Mouse (Mus musculus) layer of hippocampus, adult 2 months (tissue): ENCODE results near the gene Gm7694. TPM values are rescaled to one million over a fixed set of nuclear protein-coding genes. Genes with fewer than 3 reads are reported as not detected.

Experiments used
- DNase-seq, 2 experiments: peaks; one replicate each; pipeline ENCODE4 v3.0.0; 2022; ENCODE audit warnings: low spot score in 2 of 2
- H3K27ac ChIP-seq: fragments of 200-600 bp; 2 replicates; pipeline ENCODE4 v1.8.1; 2022
- H3K4me3 ChIP-seq: fragments of 200-600 bp; 2 replicates; pipeline ENCODE4 v1.8.1; 2022; ENCODE audit warnings: mild to moderate bottlenecking
- CTCF ChIP-seq: fragments of 200-600 bp; conservative IDR thresholded peaks from 2 replicates; pipeline ENCODE4 v1.8.1; 2022; ENCODE audit warnings: antibody characterized with exemption, mild to moderate bottlenecking, moderate library complexity
- total RNA-seq, 2 experiments: library from RNA; stranded (reverse); gene quantifications; 2 replicates each; pipeline ENCODE4 v1.2.3; 2021

Gene Gm7694
- total RNA-seq, 2 experiments from 2014 or later, result 4.1 TPM

- Histone ChIP-seq H3K27ac (no peak overlapping the region), H3K4me3 (no peak overlapping the region)
- TF ChIP-seq CTCF, result no peak
- DNase-seq, result no peak
Measured at GRCm38 (mm10) chr1:170305002-170305401, 1.1 kb downstream of the Gm7694 start.

GRCm38 (mm10) chr1:170303103-170303502 is 3.0 kb downstream of the Gm7694 start:
- TF ChIP-seq CTCF, result no peak
- Histone ChIP-seq H3K27ac (no peak overlapping the region), H3K4me3 (no peak overlapping the region)
- no peak for DNase-seq

- no peak overlapping the region for H3K27ac ChIP-seq
- no peak overlapping the region for H3K4me3 ChIP-seq
- TF ChIP-seq CTCF, result no peak
- no peak for DNase-seq
Measured at GRCm38 (mm10) chr1:170302456-170302855, 3.7 kb downstream of the Gm7694 start.

- Histone ChIP-seq H3K27ac (no peak overlapping the region), H3K4me3 (no peak overlapping the region)
- no peak for DNase-seq
- TF ChIP-seq CTCF, result no peak
Measured at GRCm38 (mm10) chr1:170301686-170302085, 4.4 kb downstream of the Gm7694 start.

GRCm38 (mm10) chr1:170299496-170299895 is 6.6 kb downstream of the Gm7694 start:
- TF ChIP-seq CTCF, result no peak
- Histone ChIP-seq H3K27ac (no peak overlapping the region), H3K4me3 (no peak overlapping the region)
- no peak for DNase-seq

- H3K27ac ChIP-seq, result peak overlapping the region; percentile 28; the same call in 1 of the 2 replicates
- H3K4me3 ChIP-seq, result no peak overlapping the region
- TF ChIP-seq CTCF, result no peak
- DNase-seq, result peak in 1 of 2 experiments; percentile 14
Measured at GRCm38 (mm10) chr1:170294786-170295570, 11.2 kb downstream of the Gm7694 start.

GRCm38 (mm10) chr1:170293257-170293656 is 12.9 kb downstream of the Gm7694 start:
- DNase-seq, result no peak
- TF ChIP-seq CTCF, result no peak
- Histone ChIP-seq H3K4me3 (no peak overlapping the region), H3K27ac (peak overlapping the region; percentile 53; the same call in 1 of the 2 replicates)

GRCm38 (mm10) chr1:170292239-170292951 is 13.7 kb downstream of the Gm7694 start:
- peak; percentile 70 to 72 for DNase-seq
- Histone ChIP-seq H3K4me3 (no peak overlapping the region), H3K27ac (peak overlapping the region; percentile 53)
- TF ChIP-seq CTCF, result peak; percentile 96

- no peak for TF ChIP-seq CTCF
- no peak for DNase-seq
- Histone ChIP-seq H3K4me3 (no peak overlapping the region), H3K27ac (no peak overlapping the region)
Measured at GRCm38 (mm10) chr1:170282415-170283129, 23.6 kb downstream of the Gm7694 start.

GRCm38 (mm10) chr1:170277016-170277415 is 29.1 kb downstream of the Gm7694 start, which contains the start of gene Sh2d1b1:
TSS of gene Sh2d1b1 (plus strand) at chr1:170277320.
- TF ChIP-seq CTCF, result no peak
- H3K27ac ChIP-seq, result no peak within 1 kb of the TSS
- H3K4me3 ChIP-seq, result no peak within 1 kb of the TSS
- DNase-seq, result no peak

GRCm38 (mm10) chr1:170273252-170273651 is 32.9 kb downstream of the Gm7694 start:
- DNase-seq, result no peak
- Histone ChIP-seq H3K4me3 (no peak overlapping the region), H3K27ac (no peak overlapping the region)
- no peak for TF ChIP-seq CTCF

GRCm38 (mm10) chr1:170270696-170271095 is 35.4 kb downstream of the Gm7694 start:
- H3K27ac ChIP-seq, result no peak overlapping the region
- TF ChIP-seq CTCF, result no peak
- H3K4me3 ChIP-seq, result no peak overlapping the region
- no peak for DNase-seq

- Histone ChIP-seq H3K27ac (no peak overlapping the region), H3K4me3 (no peak overlapping the region)
- DNase-seq, result no peak
- TF ChIP-seq CTCF, result no peak
Measured at GRCm38 (mm10) chr1:170270281-170270680, 35.9 kb downstream of the Gm7694 start.
